Mouse (Mus musculus) cerebellum, adult 18-20 months (tissue): Measurements from ENCODE around the gene Slc17a2.
"Not testable (repeated sequence)": the region's sequence is repeated elsewhere in the genome, so short reads cannot be mapped to it uniquely, and the experiment has no call there.

ENCODE experiments used
- DNase-seq, 2 experiments: peaks; one replicate each; pipeline ENCODE4 v3.0.0; 2021

The Slc17a2 gene

GRCm38 (mm10) chr13:23806422-23807052 lies at the start of gene Slc17a2:
Gene Slc17a2, plus strand, starts transcription at chr13:23806993.
- DNase-seq, result no peak

- no peak for DNase-seq
Observed at GRCm38 (mm10) chr13:23757211-23757773, 49.5 kb upstream of the Slc17a2 start.

GRCm38 (mm10) chr13:23757921-23758320 lies 48.9 kb upstream of the Slc17a2 start:
- no peak for DNase-seq

GRCm38 (mm10) chr13:23759251-23759771 lies 47.5 kb upstream of the Slc17a2 start:
- DNase-seq, result no peak

- no peak for DNase-seq
Observed at GRCm38 (mm10) chr13:23759916-23760239, 46.9 kb upstream of the Slc17a2 start.

- peak in 1 of 2 experiments; percentile 33 for DNase-seq
Observed at GRCm38 (mm10) chr13:23760240-23760971, 46.4 kb upstream of the Slc17a2 start.

- DNase-seq, result peak; percentile 97 to 98
Observed at GRCm38 (mm10) chr13:23760972-23761864, 45.6 kb upstream of the Slc17a2 start, which contains the start of gene Hist1h4a. Gene Hist1h4a, minus strand, starts transcription at chr13:23761230.

- peak; percentile 59 to 71 for DNase-seq
Observed at GRCm38 (mm10) chr13:23761871-23762821, 44.6 kb upstream of the Slc17a2 start, which contains the start of gene Hist1h3a. Gene Hist1h3a, minus strand, starts transcription at chr13:23762386.

- peak in 1 of 2 experiments; percentile 70 for DNase-seq
Observed at GRCm38 (mm10) chr13:23763242-23763585, 43.6 kb upstream of the Slc17a2 start.

- peak in 1 of 2 experiments; percentile 77 for DNase-seq
Observed at GRCm38 (mm10) chr13:23763586-23764323, 43.0 kb upstream of the Slc17a2 start, which contains the start of gene Hist1h1a. Gene Hist1h1a, plus strand, starts transcription at chr13:23763666.

- no peak for DNase-seq
Observed at GRCm38 (mm10) chr13:23764324-23765171, 42.2 kb upstream of the Slc17a2 start.

- DNase-seq, result no peak
Observed at GRCm38 (mm10) chr13:23765172-23765513, 41.6 kb upstream of the Slc17a2 start.

GRCm38 (mm10) chr13:23766772-23767171 lies 40.0 kb upstream of the Slc17a2 start:
- DNase-seq, result no peak

- DNase-seq, result no peak
Observed at GRCm38 (mm10) chr13:23768834-23769397, 37.9 kb upstream of the Slc17a2 start.

GRCm38 (mm10) chr13:23769613-23770012 lies 37.2 kb upstream of the Slc17a2 start, which contains the start of gene Trim38:
Gene Trim38, plus strand, starts transcription at chr13:23769913.
- not testable (repeated sequence) for DNase-seq

GRCm38 (mm10) chr13:23772561-23773313 lies 34.1 kb upstream of the Slc17a2 start:
- DNase-seq, result peak in 1 of 2 experiments; percentile 12

GRCm38 (mm10) chr13:23778339-23778738 lies 28.5 kb upstream of the Slc17a2 start:
- DNase-seq, result no peak

GRCm38 (mm10) chr13:23779025-23779424 lies 27.8 kb upstream of the Slc17a2 start:
- DNase-seq, result no peak

- DNase-seq, result peak; percentile 36 to 44
Observed at GRCm38 (mm10) chr13:23792520-23792919, 14.3 kb upstream of the Slc17a2 start.
